Mouse (Mus musculus) ovary, adult 2 months (tissue): ENCODE measurements around the gene Zfp92. TPM values are rescaled to one million over a fixed set of nuclear protein-coding genes. Genes with fewer than 3 reads are reported as not detected.

Experiments used
- polyA plus RNA-seq: library from polyadenylated mRNA; depleted of rRNA; stranded (reverse); fragments of >200 nt; gene quantifications from 2 replicates; pipeline ENCODE4 v1.2.3, GENCODE M21; 2012; rRNA removed

The Zfp92 gene
- polyA plus RNA-seq = 0.33 and 0.40 TPM in 2 replicates

DNA sequence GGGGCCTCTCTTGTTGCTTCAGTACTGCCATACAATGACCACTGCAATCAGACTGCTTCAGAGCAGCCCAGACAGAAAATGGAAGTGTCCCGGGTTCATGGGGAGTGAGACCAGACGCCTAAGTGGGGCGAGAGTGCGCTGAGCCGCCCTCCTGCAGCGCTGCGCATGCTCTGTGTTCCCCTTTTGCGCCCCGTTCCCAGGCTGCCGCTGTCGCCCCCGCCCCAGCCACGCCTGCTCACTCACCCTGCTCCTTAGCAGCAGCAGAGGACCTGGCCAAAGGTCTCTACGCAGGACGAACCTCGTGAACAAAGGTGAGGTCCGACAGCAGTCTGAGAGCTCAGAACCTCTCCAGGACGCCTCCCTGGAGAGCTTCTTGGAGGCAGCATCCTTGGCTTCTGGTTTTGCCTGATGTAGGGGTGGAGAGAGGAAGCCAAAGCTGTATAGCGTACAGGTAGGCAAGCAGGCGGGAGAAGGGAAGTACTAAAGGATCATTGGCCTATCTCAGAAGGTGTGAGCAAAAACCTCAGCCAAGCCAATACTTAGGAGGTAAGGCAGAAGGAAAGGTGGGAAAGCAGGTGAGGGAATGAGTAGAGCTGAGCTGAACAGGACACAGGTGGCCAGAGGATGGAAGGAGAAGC, at the start of gene Zfp92:
TSS of gene Zfp92 (plus strand) at position 217 of the 638 bp plus-strand sequence.

GRCm38 (mm10) chrX:73398636-73399035, 12.3 kb upstream of the Zfp92 start, which contains the start of gene Gm18336:
Gm18336 (minus strand) TSS chrX:73398736.

GRCm38 (mm10) chrX:73435252-73435651, 24.4 kb downstream of the Zfp92 start, which contains the start of gene Trex2:
Trex2 (minus strand) TSS chrX:73435344.

DNA sequence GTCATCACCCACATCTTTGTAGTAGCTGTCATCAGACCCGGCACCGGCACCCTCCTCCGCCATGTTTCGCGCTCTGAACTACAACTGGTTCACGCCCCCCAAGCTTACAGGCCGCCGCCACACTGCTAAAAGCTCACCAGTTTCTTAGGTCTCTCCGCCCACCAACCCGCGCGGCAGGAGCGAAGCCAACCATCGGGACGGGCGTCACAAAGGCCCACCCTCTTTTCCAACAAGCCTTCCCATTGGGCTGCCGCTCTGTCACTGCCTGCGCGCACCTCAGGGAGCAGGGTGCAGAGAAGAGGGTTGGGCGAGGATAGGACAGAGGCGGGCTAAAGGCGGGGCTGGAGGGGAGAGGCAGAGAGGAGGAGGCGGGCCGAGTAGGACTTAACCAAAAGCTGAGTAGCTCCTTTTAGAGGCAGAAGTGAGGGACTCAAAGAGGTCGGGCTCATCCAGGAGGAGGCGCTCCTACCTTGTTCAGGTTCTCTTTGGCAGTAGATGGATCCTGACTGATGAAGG, 48.0 kb downstream of the Zfp92 start, which contains the start of gene Haus7:
TSS of gene Haus7 (minus strand) at position 168 of the 516 bp plus-strand sequence.

Other genes with a start within 250 kb of the Zfp92 start
- not detected in 2 replicates for gene Spin2d, start 234.1 kb upstream of the Zfp92 start, polyA plus RNA-seq
- 0.33 and 1.5 TPM in 2 replicates for gene Xlr3b, start 218.9 kb upstream of the Zfp92 start, polyA plus RNA-seq
- 0.17 and 0.23 TPM in 2 replicates for gene Xlr4b, start 196.8 kb upstream of the Zfp92 start, polyA plus RNA-seq
- 26.3 and 35.3 TPM in 2 replicates for gene F8a, start 182.8 kb upstream of the Zfp92 start, polyA plus RNA-seq
- 0.09 and 0.10 TPM in 2 replicates for gene Xlr4c, start 168.0 kb upstream of the Zfp92 start, polyA plus RNA-seq
- not detected in 2 replicates for gene Xlr3c, start 145.7 kb upstream of the Zfp92 start, polyA plus RNA-seq
- gene Xlr5a, start 118.1 kb upstream of the Zfp92 start, polyA plus RNA-seq = 0.09 TPM in 1 of 2 replicates, not detected in the other
- not detected in 2 replicates for gene Xlr5c, start 118.1 kb upstream of the Zfp92 start, polyA plus RNA-seq
- not detected in 2 replicates for gene Gm45015, start 74.3 kb upstream of the Zfp92 start, polyA plus RNA-seq
- 20.8 and 25.1 TPM in 2 replicates for gene Zfp275, start 68.5 kb upstream of the Zfp92 start, polyA plus RNA-seq
- gene Gm18336, start 12.4 kb upstream of the Zfp92 start, polyA plus RNA-seq = 0.06 TPM in 2 replicates
- 0.37 and 1.00 TPM in 2 replicates for gene Trex2, start 24.2 kb downstream of the Zfp92 start, polyA plus RNA-seq
- 29.6 and 34.1 TPM in 2 replicates for gene Haus7, start 47.9 kb downstream of the Zfp92 start, polyA plus RNA-seq
- 303 and 470 TPM in 2 replicates for gene Bgn, start 72.5 kb downstream of the Zfp92 start, polyA plus RNA-seq
- gene Atp2b3, start 92.0 kb downstream of the Zfp92 start, polyA plus RNA-seq = 3.0 and 5.3 TPM in 2 replicates
- gene Dusp9, start 228.3 kb downstream of the Zfp92 start, polyA plus RNA-seq = 5.2 and 5.3 TPM in 2 replicates
- gene Pnck, start 249.0 kb downstream of the Zfp92 start, polyA plus RNA-seq = 23.9 and 25.6 TPM in 2 replicates